Mouse (Mus musculus) erythroblast, embryonic 14.5 days (primary cell): ENCODE data around the gene Spty2d1. TPM values are rescaled to one million over a fixed set of nuclear protein-coding genes. Genes with fewer than 3 reads are reported as not detected.

ENCODE experiments used
- H3K27me3 ChIP-seq: 2 replicates; pipeline ENCODE4 v1.6.1; 2012; ENCODE audit warnings: inconsistent platforms; ENCODE audit not compliant: control insufficient read depth
- H3K36me3 ChIP-seq: 2 replicates; pipeline ENCODE4 v1.6.1; 2012; ENCODE audit warnings: mild to moderate bottlenecking, inconsistent platforms; ENCODE audit not compliant: control insufficient read depth
- H3K4me1 ChIP-seq: 2 replicates; pipeline ENCODE4 v1.6.1; 2012; ENCODE audit warnings: inconsistent platforms; ENCODE audit not compliant: control insufficient read depth
- H3K4me3 ChIP-seq: replicated peaks from 2 replicates; pipeline ENCODE3; 2012; ENCODE audit warnings: moderate library complexity, mild to moderate bottlenecking, inconsistent platforms
- H3K9me3 ChIP-seq: 2 replicates; pipeline ENCODE4 v1.6.1; 2012; ENCODE audit warnings: low read length, inconsistent platforms, mixed read lengths; ENCODE audit not compliant: control insufficient read depth
- GATA1 ChIP-seq: IDR thresholded peaks from 2 replicates; pipeline ENCODE4 v1.6.1; 2012; ENCODE audit warnings: low read length, inconsistent platforms, mixed read lengths
- TAL1 ChIP-seq: IDR thresholded peaks from 3 replicates; pipeline ENCODE4 v1.6.1; 2012; ENCODE audit warnings: low read length, inconsistent platforms, mixed read lengths
- polyA plus RNA-seq: library from polyadenylated mRNA; stranded (reverse); fragments of >175 nt; gene quantifications from 2 replicates; pipeline ENCODE4 v1.2.3, GENCODE M21; 2012

The Spty2d1 gene
- polyA plus RNA-seq, 1 experiment = 0.60 TPM

DNA sequence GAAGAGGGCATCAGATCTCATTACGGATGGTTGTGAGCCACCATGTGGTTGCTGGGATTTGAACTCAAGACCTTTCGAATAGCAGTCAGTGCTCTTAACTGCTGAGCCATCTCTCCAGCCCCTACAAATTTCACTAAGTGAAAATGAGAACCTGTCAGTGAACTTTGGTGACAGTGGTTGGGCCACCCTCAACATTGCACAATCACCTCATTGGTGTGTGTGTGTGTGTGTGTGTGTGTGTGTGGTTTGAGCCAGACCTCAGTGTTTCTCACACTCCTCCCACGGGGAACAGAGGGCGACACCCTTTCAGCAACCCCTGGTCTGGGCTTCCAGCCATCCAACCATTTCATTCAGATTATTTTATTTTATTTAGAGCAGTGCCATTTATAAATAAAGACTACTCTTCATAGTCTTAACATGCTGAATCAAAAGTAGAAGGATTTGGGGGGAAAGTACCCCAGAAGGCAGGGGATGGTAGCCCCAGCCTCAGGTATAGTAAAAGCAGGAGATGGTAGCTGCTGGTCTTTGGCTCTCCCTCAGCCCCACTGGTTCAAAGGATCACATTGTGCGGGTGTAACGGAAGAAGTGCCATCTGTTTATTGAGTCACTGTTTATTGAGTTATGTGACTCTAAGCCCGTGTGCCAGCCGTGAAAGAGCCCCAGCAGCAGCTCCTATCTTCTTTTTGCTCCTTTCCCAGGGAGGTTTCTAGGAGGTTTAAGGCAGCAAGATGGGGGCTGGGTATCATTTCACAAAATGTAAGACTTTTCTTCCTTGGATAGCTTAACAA lies 22.3 kb downstream of the Spty2d1 start:
- Histone ChIP-seq H3K9me3 (no peaks in the 10 kb centered on the region), H3K27me3 (peaks cover 4% of the 10 kb centered on the region; the same call in 1 of the 2 replicates), H3K4me3 (no peak overlapping the region), H3K36me3 (peaks cover 15% of the 10 kb centered on the region), H3K4me1 (peaks cover 13% of the 10 kb centered on the region)
- TF ChIP-seq GATA1 (no peak), TAL1 (no peak)

- no peak within 1 kb of the TSS for H3K4me3 ChIP-seq
- peaks cover 4% of the 10 kb centered on the region; the same call in 1 of the 2 replicates for H3K27me3 ChIP-seq
- no peaks in the 10 kb centered on the region for H3K36me3 ChIP-seq
- H3K4me1 ChIP-seq = no peaks in the 10 kb centered on the region
- no peaks in the 10 kb centered on the region for H3K9me3 ChIP-seq
- TF ChIP-seq GATA1 (no peak), TAL1 (no peak)
These were observed 24.9 kb downstream of the Spty2d1 start, which contains the start of gene Gm9999 for GRCm38 (mm10) chr7:46983280-46983679. TSS of gene Gm9999 (plus strand) at chr7:46983580.

DNA sequence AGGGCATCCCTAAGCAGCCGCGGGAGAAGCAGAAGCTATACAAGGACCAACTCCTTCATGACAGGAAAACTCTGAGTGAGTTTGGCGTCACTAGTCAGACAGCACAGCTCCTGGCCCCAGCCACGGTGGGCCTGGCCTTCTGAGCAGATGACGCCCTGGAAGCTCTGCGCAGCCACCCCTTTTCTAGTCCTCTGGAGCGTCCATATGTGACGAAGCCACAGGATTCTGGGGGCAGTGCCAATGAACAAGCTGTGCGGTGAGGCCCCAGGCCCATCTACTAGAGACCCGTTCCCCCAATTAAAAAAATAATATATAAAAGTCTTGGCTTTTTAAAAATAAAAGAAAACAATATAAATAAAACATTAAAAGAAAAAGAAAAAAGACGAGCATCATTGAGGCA lies 32.8 kb downstream of the Spty2d1 start:
- H3K4me1 ChIP-seq = peaks cover 18% of the 10 kb centered on the region
- no peak overlapping the region for H3K4me3 ChIP-seq
- H3K9me3 ChIP-seq = no peaks in the 10 kb centered on the region
- H3K27me3 ChIP-seq = no peaks in the 10 kb centered on the region; the same call in 1 of the 2 replicates
- TF ChIP-seq GATA1 (no peak), TAL1 (no peak)
- H3K36me3 ChIP-seq = no peaks in the 10 kb centered on the region

- TF ChIP-seq GATA1 (no peak), TAL1 (no peak)
- H3K9me3 ChIP-seq = no peaks in the 10 kb centered on the region
These were observed 33.6 kb downstream of the Spty2d1 start for GRCm38 (mm10) chr7:46974648-46975047.

GRCm38 (mm10) chr7:46969898-46970297 lies 38.3 kb downstream of the Spty2d1 start:
- TF ChIP-seq GATA1 (no peak), TAL1 (no peak)
- Histone ChIP-seq H3K9me3 (no peaks in the 10 kb centered on the region), H3K36me3 (no peaks in the 10 kb centered on the region), H3K4me1 (peaks cover 12% of the 10 kb centered on the region), H3K27me3 (peaks cover 6% of the 10 kb centered on the region; the same call in 1 of the 2 replicates), H3K4me3 (no peak overlapping the region)

More at GRCm38 (mm10) chr7:46974648-46975047, 33.6 kb downstream of the Spty2d1 start:
- Histone ChIP-seq H3K4me3 (no peak overlapping the region), H3K36me3 (no peaks in the 10 kb centered on the region), H3K27me3 (peaks cover 3% of the 10 kb centered on the region; the same call in 1 of the 2 replicates), H3K4me1 (peaks cover 18% of the 10 kb centered on the region)

DNA sequence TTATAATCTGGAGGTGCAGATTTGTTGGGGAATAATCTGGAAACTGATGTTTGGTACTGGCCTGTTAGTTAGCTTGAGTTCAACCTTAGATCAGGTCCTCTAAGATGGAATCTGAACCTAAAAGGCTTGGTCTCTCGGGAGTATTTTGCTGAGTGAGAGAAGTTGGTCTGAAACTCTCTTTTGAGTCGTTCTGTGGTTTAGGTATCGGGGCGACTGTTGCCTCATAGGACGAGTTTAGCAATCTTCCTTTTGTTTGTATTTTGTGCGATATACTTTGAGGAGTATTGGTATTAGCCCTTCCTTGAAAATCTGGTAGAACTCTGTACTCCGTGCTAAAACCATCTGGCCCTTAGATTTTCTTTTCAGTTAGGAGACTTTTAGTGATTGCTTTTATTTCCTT lies 44.1 kb downstream of the Spty2d1 start:
- H3K36me3 ChIP-seq = no peaks in the 10 kb centered on the region
- TF ChIP-seq TAL1 = no peak
- TF ChIP-seq GATA1 = no peak
- peaks cover 13% of the 10 kb centered on the region for H3K4me1 ChIP-seq
- no peak overlapping the region for H3K4me3 ChIP-seq
- H3K27me3 ChIP-seq = peaks cover 27% of the 10 kb centered on the region
- no peaks in the 10 kb centered on the region for H3K9me3 ChIP-seq

DNA sequence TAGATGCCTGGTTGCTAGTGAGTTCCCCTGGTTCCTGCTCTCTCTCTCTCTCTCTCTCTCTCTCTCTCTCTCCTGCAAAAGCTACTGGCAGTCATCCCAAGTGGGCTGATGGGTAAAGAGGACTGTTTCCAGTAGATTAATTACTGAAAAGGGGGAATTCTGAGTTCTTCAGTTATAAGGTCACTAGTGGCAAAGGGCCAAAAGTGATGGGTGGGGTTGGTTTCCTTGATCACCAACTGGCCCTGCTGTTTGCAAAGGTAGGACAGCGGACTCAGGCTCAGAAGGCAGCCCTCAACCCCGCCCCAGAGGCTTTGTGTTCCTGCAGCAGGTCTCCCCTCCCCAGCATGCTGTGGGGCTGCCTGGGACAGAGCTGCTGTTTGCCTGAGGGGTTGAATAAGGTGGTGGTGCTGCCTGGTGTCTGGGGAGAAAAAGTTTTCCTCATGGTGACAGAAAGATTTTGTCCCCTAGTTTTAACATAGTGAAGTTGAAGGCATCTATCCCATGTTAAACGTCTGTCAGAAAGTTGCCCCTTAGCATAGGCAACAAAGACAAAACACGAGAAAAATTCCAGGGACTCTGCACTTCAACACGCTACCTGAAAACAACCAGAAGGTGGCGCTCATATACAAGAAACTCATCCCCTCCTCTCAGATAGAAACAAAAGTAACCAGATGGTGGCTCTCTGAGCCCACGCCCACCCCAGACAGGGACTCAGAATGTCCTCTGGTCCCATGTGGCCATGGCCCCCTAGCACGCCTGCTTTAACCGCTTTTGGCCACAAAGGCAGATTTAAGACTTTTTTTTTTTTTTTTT lies 45.2 kb downstream of the Spty2d1 start:
- Histone ChIP-seq H3K4me3 (no peak overlapping the region), H3K9me3 (no peaks in the 10 kb centered on the region), H3K4me1 (peaks cover 22% of the 10 kb centered on the region), H3K27me3 (peaks cover 28% of the 10 kb centered on the region), H3K36me3 (no peaks in the 10 kb centered on the region)
- TF ChIP-seq TAL1 = no peak
- TF ChIP-seq GATA1 = no peak

DNA sequence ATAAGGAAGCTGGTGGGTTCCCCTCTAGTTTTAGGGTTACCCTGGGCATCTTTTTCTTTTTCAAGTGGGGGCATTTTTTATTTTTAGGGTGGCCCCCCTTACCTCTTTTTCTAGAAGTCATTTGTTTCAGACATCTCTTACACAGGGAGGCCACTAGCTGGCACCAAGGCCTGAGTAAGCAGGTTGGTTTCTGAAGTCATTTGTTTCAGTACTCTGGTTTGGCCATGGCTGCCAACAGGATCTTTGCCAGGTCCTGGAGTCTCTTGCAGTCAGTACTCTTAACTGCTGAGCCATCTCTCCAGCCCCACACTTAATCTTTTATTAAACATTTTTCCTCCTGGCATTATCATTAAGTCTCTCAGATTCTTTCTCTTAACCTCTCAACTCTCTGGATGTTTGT lies 46.1 kb downstream of the Spty2d1 start:
- Histone ChIP-seq H3K4me1 (peaks cover 31% of the 10 kb centered on the region), H3K36me3 (no peaks in the 10 kb centered on the region; the same call in 1 of the 2 replicates), H3K9me3 (no peaks in the 10 kb centered on the region), H3K4me3 (no peak overlapping the region), H3K27me3 (peaks cover 28% of the 10 kb centered on the region)
- TF ChIP-seq GATA1 = no peak
- TF ChIP-seq TAL1 = no peak

- Histone ChIP-seq H3K36me3 (peaks cover 4% of the 10 kb centered on the region), H3K9me3 (no peaks in the 10 kb centered on the region), H3K4me1 (peaks cover 38% of the 10 kb centered on the region), H3K27me3 (peaks cover 28% of the 10 kb centered on the region), H3K4me3 (no peak overlapping the region)
- no peak for TF ChIP-seq TAL1
- TF ChIP-seq GATA1 = no peak
These were observed 47.2 kb downstream of the Spty2d1 start for GRCm38 (mm10) chr7:46960991-46961390.
